Mouse (Mus musculus) liver, postnatal 0 days (tissue): Measurements from ENCODE around the gene D430041D05Rik.

Experiments used
- CTCF ChIP-seq: sonication (generic); IDR thresholded peaks from 2 replicates; pipeline ENCODE4 v1.5.1; 2016; ENCODE audit warnings: antibody characterized with exemption, low read depth
- EP300 ChIP-seq: IDR thresholded peaks from 2 replicates; pipeline ENCODE4 v1.6.1; 2016; ENCODE audit warnings: antibody characterized with exemption, low read depth, mild to moderate bottlenecking

- no peak for TF ChIP-seq CTCF
- no peak for TF ChIP-seq EP300
Measured at GRCm38 (mm10) chr2:104200211-104200610, 210.6 kb downstream of the D430041D05Rik start.
